Mouse (Mus musculus) heart, postnatal 0 days (tissue): ENCODE results near the gene Ipo4.

ENCODE experiments used
- CTCF ChIP-seq: IDR thresholded peaks from 2 replicates; pipeline ENCODE4 v1.5.1; 2016; ENCODE audit warnings: antibody characterized with exemption, control low read depth, low read depth
- EP300 ChIP-seq: IDR thresholded peaks from 2 replicates; pipeline ENCODE4 v1.6.1; 2016; ENCODE audit warnings: antibody characterized with exemption, low read depth

- TF ChIP-seq CTCF: no peak; the same call in 1 of the 2 replicates
- TF ChIP-seq EP300: no peak
Measured at GRCm38 (mm10) chr14:55590748-55591330, 44.9 kb downstream of the Ipo4 start, which contains the start of gene Psme2.
